ENCODE assay signal across 8 mouse cellular contexts in the genomic region with DNA sequence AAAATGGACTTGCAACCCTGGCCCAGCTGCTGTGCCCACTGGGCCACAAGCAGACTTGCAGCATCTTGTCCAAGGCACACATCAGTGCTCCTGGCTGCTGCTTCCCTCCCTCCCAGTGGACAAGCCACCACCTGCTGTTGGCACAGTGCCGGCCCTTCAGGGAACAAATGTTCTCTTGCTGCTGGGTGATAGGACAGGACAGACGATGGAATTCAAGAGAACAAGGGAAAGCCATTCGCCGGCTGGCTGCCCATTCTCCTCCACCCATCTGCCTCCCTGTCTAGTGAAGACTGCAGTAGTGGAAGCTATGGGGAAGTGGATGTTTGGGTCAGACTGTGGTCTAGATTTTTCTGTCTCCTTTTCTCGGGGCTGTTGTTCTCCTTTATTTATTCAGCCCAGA.
A peak's percentile ranks its signal among the peaks of the same experiment; 100 is the strongest.
DNase-seq lines count a peak whose midpoint lies in the region; ATAC-seq and TF ChIP-seq lines count a peak whose summit lies in the region.

No protein-coding gene starts in this region.

- no peaks in the 10 kb centered on the region for H3K4me1 ChIP-seq in hindbrain, embryonic 16.5 days (ENCODE audit: control insufficient read depth, insufficient read depth, low read depth, low read length)
- no peaks in the 10 kb centered on the region for H3K4me1 ChIP-seq in thymus, adult 2 months (replicated peaks; ENCODE audit: control insufficient read depth, insufficient read depth, low read length)

- TF ChIP-seq CTCF in thymus, adult 2 months (IDR thresholded peaks at IDR 0.05; ENCODE audit: borderline replicate concordance, control insufficient read depth, extremely low read depth, insufficient read depth, low read length, poor library complexity), result no peak

- TF ChIP-seq POLR2A in thymus, adult 2 months (IDR thresholded peaks at IDR 0.05; ENCODE audit: control insufficient read depth, extremely low read depth, insufficient read depth, low read length, poor library complexity), result no peak

- DNase-seq in adrenal gland, postnatal 25 days, result peak; percentile 58
- peak; percentile 81 for DNase-seq in cerebellum, adult 9-10 months
- DNase-seq in frontal cortex, postnatal 36 days (ENCODE audit: low spot score in 2 of 2), result peak; percentile 3 to 20
- peak; percentile 10 to 43 for DNase-seq in lung, adult 18-20 months
- DNase-seq in ovary, postnatal 10 days (ENCODE audit: low spot score), result peak; percentile 2
- no peak for DNase-seq in spleen, adult 18-20 months
- DNase-seq in thymus, adult 2 months, result no peak

- ATAC-seq in hindbrain, embryonic 16.5 days, result peak; percentile 92

- no peak overlapping the region for H3K9ac ChIP-seq in hindbrain, embryonic 16.5 days (ENCODE audit: low read depth, low read length)

- no peaks in the 10 kb centered on the region for H3K36me3 ChIP-seq in hindbrain, embryonic 16.5 days (ENCODE audit: control insufficient read depth, insufficient read depth, low read length)
- no peaks in the 10 kb centered on the region for H3K36me3 ChIP-seq in thymus, adult 2 months (ENCODE audit: control insufficient read depth, insufficient read depth, low read length)

- H3K27me3 ChIP-seq in hindbrain, embryonic 16.5 days (replicated peaks; ENCODE audit: control insufficient read depth, insufficient read depth, low read length), result no peaks in the 10 kb centered on the region
- H3K27me3 ChIP-seq in thymus, adult 2 months (ENCODE audit: control insufficient read depth, insufficient read depth, low read length), result no peaks in the 10 kb centered on the region

- no peak overlapping the region for H3K4me2 ChIP-seq in hindbrain, embryonic 16.5 days (ENCODE audit: low read length)

- no peaks in the 10 kb centered on the region for H3K9me3 ChIP-seq in hindbrain, embryonic 16.5 days (ENCODE audit: control insufficient read depth, low read length)

- 5% methylated on average over 5 of the region's 5 CpGs for WGBS in hindbrain, embryonic 16.5 days
- WGBS in thymus, adult 2 months, result 59% methylated on average over 5 of the region's 5 CpGs

- no peak overlapping the region for H3K27ac ChIP-seq in hindbrain, embryonic 16.5 days (ENCODE audit: low read depth, low read length)
- H3K27ac ChIP-seq in thymus, adult 2 months (ENCODE audit: control insufficient read depth, insufficient read depth, low read length), result no peak overlapping the region

- no peak overlapping the region for H3K4me3 ChIP-seq in hindbrain, embryonic 16.5 days (ENCODE audit: low read length)
- no peak overlapping the region for H3K4me3 ChIP-seq in thymus, adult 2 months (ENCODE audit: control insufficient read depth, insufficient read depth, low read length)

Comparison
In these comparisons a context has a peak if more than half of its experiments do, and no peak if none do; other contexts are left out.
1. DNase-seq: peak in adrenal gland, postnatal 25 days (single experiment), cerebellum, adult 9-10 months (single experiment), frontal cortex, postnatal 36 days (2 of 2), lung, adult 18-20 months (2 of 2) and ovary, postnatal 10 days (single experiment); none in spleen, adult 18-20 months (0 of 2) and thymus, adult 2 months (single experiment).